Mouse (Mus musculus): ENCODE measurements around the gene Limch1.

GRCm38 (mm10) chr5:66989531-66989930 is 243.9 kb downstream of the Limch1 start:
- TF ChIP-seq USF1 (IDR thresholded peaks at IDR 0.05; ENCODE audit: low read depth, low read length), result no peak
- TF ChIP-seq MAX (IDR thresholded peaks at IDR 0.05; ENCODE audit: low read length), result no peak
- TF ChIP-seq CTCF (conservative IDR thresholded peaks at IDR 0.05 in 1 of 2, IDR thresholded peaks at IDR 0.05 in 1 of 2; ENCODE audit: low read depth in 2 of 2, low read length in 2 of 2), result no peak
- no peak for TF ChIP-seq POLR2AphosphoS2 (IDR thresholded peaks at IDR 0.05; ENCODE audit: low read depth, low read length)
- no peak for TF ChIP-seq NELFE (IDR thresholded peaks at IDR 0.05; ENCODE audit: low read depth, low read length)
- TF ChIP-seq E2F4 (IDR thresholded peaks at IDR 0.05; ENCODE audit: insufficient replicate concordance, low read depth, low read length), result no peak
- TF ChIP-seq POLR2A (IDR thresholded peaks at IDR 0.05; ENCODE audit: low read depth, low read length), result no peak
- TF ChIP-seq TBP (conservative IDR thresholded peaks at IDR 0.05; ENCODE audit: low read depth, low read length), result no peak
- no peak for TF ChIP-seq CHD1 (IDR thresholded peaks at IDR 0.05; ENCODE audit: low read depth, low read length)
- no peak for TF ChIP-seq MXI1 (IDR thresholded peaks at IDR 0.05; ENCODE audit: low read depth, low read length)
- no peak for TF ChIP-seq EP300 (IDR thresholded peaks at IDR 0.05; ENCODE audit: low read length)
- no peak for TF ChIP-seq USF2 (conservative IDR thresholded peaks at IDR 0.05; ENCODE audit: low read depth, low read length)
- TF ChIP-seq TCF12 (IDR thresholded peaks at IDR 0.05; ENCODE audit: low read depth, low read length), result no peak
